Mouse (Mus musculus): ENCODE measurements around the gene Malrd1.

DNA sequence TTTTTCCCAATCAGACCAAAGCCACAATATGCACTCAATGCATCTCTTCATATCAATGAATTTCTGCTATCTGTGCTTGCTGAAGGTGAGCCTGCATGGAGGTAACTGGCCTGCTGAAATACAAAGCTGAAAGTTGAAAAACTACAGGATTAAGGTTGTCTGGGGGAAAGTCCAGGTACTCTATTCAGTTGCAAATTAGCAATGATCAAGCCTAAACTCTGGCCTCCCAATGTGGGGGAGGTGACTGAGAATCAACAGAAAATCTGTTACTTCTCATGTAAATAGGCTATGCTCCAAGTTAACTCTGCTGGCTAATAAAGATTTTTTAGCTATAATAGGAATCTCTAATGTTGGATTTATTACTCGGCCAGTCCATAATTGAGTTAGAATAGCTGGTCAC, 399.8 kb downstream of the Malrd1 start:
- TF ChIP-seq CTCF (IDR thresholded peaks at IDR 0.05; ENCODE audit: borderline replicate concordance, control insufficient read depth, extremely low read depth, insufficient read depth, low read length, poor library complexity) (no peak), POLR2A (IDR thresholded peaks at IDR 0.05; ENCODE audit: control insufficient read depth, extremely low read depth, insufficient read depth, low read length, poor library complexity) (no peak)
